Mouse (Mus musculus) leukemia stem cell, adult 10-12 weeks (primary cell): Measurements from ENCODE around the gene Lrrc61. TPM values are rescaled to one million over a fixed set of nuclear protein-coding genes. Genes with fewer than 3 reads are reported as not detected.

Experiments
- polyA plus RNA-seq: library from polyadenylated mRNA; stranded (reverse); fragments of >175 nt; gene quantifications from 2 replicates; pipeline ENCODE4 v1.2.3, GENCODE M21; 2012; ENCODE audit warnings: low replicate concordance

Lrrc61 gene
- polyA plus RNA-seq: 9.1 and 11.2 TPM in 2 replicates

DNA sequence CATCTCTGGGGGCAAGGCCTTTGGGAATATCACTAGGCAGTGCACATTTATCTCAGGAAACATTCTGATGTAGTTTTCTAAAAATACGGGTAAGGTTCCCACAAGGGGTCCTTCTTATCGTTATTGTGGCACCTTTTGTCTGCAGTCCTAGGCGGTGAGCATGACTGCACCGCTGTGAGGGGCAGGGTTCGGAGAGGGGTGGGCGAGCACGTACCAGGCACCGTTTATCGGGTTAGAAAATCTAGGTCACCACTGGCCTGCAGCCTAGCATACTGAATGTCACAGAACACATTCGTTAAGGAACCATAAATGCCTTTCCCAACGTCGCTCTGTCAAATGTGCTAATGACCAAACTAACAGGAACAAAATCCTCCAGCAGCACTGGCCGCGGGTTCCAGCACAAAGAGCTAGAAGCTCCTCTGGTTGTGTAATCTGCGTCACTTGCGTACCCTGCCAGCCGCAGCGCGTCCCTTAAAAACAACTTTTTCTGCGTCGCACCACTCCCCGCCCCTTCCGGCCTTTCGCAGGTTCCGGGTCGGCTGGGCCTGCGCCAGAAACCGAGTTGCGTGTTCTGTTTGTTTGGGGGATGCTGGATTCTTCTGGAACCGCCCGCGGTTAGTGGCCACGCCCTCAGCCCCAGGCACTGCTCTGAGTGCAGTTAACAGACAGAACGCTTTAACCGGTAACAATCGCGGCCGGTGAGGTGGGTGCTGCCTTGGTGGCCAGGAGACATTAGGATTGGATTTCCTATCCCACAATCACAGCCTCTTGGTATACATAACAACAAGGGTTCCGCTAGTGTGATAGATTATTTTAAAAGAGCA is at the start of gene Lrrc61:
TSS of gene Lrrc61 (plus strand) at position 517 of the 824 bp plus-strand sequence.

DNA sequence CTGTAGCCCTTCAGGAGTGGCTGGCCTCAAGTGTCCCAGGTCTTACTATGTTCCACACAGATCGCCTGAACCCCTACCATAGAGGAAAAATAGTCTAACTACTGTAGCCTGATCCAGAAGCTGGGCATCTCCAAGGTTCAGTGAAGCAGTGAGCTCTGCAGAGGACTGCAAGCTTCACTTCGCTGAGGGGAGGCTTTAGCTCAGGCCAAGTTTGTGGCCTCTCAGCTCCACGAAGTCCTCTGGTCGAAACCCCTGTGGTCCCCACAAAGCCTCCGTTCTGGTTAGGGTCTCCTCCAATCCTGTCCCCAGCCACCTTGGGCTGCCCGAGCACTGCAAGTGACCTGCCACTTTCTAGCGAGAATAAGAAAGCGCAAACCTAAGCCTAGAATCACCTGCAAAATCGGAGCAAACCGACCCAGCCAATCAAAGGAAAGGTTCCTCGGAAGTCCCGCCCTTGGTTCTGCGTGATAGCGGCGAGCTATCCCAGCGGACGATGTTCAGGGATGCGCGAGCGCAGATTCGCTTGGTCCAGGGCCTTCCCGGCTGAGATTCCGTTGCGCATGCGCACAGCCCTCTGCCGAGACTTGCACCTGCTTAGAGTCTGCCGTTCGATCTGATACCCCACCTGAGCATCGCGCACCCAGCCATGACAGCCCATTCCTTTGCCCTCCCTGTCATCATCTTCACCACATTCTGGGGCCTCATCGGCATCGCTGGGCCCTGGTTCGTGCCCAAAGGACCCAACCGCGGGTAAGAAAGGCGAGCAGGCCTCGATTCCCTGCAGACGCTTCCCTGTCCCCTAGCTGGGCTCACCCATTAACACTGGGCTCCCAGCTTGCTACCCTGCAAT is 17.3 kb upstream of the Lrrc61 start, which contains the start of gene Atp6v0e2:
TSS of gene Atp6v0e2 (plus strand) at position 511 of the 850 bp plus-strand sequence.

DNA sequence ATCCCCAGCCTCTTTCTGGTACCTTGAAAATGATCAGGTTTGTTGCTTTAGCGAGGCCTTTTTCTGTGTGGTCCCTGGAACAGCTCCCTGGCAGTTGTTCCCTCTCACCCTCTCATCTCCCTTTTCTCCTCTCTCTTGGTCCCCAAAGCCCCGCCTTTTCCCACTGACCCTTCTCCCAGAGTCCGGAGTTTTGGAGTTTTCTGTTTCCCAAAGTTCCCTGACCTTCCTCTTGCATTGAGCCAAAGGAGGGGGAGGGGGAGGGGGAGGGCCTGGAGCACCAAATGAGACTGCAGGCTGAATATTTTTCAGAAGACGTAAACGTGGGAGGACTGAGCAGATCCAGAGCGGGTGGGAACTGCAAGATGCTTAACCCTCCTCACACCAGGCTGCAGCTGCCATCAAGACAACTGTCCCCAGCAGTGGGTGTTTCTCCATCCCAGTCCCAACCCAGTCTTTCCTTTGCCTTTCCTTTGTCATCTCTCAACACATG is 18.0 kb downstream of the Lrrc61 start, which contains the start of gene Rarres2:
TSS of gene Rarres2 (minus strand) at position 218 of the 490 bp plus-strand sequence.

DNA sequence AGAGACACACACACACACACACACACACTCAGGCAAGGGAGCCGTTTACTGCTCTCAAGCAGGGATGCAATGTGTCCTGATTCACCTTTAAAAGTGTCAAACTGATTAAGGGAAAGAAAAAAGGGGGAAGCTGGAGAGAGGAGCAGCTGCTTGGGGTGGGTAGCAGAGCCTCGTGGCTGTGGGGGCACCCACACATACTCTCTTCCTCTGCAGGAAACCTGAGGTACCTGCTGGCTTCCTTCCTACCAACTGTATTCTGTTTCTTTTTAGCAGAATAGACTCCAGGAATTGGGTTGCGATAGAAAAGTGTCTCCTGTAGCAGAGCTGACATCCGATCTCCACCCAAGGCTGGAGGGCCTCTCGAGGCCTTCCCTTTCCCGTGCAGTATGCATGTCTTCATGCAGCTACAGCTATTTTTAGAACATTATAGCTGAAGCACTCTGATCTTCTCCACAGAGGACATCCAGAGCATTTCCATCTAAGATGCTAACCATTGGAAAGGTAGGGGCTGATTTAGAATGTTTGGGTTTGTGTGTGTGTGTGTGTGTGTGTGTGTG is 34.7 kb downstream of the Lrrc61 start, which contains the start of gene Gm45021:
TSS of gene Gm45021 (plus strand) at position 417 of the 557 bp plus-strand sequence.

DNA sequence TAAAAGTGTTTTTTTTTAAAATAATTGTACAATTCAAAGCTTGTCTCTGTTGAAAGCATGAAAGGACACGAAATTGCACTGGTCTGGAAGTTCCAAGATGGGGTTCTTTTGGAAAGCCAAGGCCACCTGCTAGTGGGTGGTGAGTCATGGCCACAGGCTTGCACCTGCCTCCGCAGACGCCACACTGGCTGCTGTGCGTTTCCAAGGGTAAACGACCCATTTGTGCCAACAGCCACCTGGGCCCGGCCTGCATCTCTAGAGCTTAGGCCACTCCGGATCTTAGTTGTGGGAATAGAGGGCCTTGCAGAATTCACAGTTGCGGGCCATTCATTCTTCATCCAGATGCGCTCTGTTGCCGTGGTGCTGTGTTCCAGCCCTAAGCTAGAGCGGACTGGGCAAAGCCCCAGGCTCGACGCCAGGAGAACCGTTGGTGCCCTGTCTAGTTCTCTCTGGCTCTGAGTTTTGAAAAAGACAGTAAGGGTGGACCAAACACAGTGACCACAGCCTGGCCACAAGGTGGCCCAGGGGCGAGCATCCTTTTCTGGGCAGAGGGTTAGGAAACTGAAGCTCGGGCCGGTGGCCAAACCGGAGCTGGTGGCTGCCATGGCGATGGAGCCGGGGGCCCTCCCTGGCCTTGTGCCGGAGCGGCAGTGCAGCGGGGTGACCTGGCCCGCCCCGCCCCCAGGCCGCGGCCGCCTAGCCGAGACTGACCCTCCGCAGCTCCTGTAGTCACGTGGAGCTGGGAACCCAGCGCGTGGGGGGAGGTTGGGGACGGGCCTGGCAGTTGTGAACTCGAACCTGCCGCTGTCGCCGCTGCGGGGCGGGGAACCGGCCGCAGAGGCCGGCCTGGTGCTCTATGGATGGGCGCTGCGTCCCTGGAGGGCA is 38.8 kb downstream of the Lrrc61 start, which contains the start of the genes Repin1 and Gm44965:
TSS of gene Repin1 (plus strand) at position 726 of the 885 bp plus-strand sequence.
TSS of gene Gm44965 (plus strand) at position 784 of the 885 bp plus-strand sequence.

DNA sequence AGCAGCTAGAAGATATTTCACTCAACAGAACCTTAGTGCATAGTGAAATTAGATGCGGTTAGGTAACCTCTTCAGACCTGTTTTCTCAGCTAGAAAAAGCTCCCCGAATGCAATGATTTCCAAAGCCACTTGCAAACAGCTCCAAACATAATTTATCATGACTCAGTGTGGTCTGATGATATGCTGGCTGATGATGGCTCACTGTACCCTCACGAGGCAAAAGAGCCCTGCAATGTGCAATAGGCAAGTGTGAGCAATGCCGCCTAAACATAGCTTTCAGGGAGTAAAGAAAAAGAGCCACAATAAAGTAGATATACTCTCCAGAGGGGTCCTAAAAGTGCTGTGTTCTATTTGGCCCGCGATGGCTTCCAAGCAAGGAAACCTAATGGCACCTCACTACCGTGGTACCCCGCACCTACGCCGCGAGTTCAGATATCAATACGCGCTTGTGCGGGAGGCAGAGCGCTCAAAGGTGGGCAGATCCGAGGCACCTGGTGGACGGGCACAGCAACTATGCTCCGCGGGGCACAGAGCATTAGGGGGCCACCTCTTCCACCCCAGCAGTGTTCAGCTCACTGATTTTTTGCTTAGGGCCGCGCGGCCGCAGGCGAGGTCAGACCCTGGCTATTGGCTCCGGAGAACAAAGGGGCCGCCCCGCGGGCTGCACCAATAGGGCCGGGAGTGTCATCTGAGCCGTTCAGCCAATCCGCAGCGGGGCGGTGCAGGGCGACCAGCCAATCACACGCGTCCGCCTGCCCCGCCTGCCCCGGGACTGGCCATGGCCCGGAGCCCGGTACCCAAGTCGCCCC is 46.9 kb downstream of the Lrrc61 start, which contains the start of gene Zfp775:
TSS of gene Zfp775 (plus strand) at position 793 of the 809 bp plus-strand sequence.

Other genes with a start within 250 kb of the Lrrc61 start
- 4.3 and 9.1 TPM in 2 replicates for gene Krba1, start 159.2 kb upstream of the Lrrc61 start, polyA plus RNA-seq
- 5.6 and 7.6 TPM in 2 replicates for gene Zfp467, start 109.0 kb upstream of the Lrrc61 start, polyA plus RNA-seq
- gene Sspo, start 106.6 kb upstream of the Lrrc61 start, polyA plus RNA-seq: 0.26 and 0.44 TPM in 2 replicates
- 0.25 and 3.8 TPM in 2 replicates for gene Atp6v0e2, start 17.2 kb upstream of the Lrrc61 start, polyA plus RNA-seq
- gene Rarres2, start 18.0 kb downstream of the Lrrc61 start, polyA plus RNA-seq: 1.4 TPM in 1 of 2 replicates, not detected in the other
- not detected in 2 replicates for gene Gm45021, start 34.8 kb downstream of the Lrrc61 start, polyA plus RNA-seq
- gene Repin1, start 39.1 kb downstream of the Lrrc61 start, polyA plus RNA-seq: 10.0 TPM in 2 replicates
- 1.0 TPM in 1 of 2 replicates, not detected in the other for gene Gm44965, start 39.1 kb downstream of the Lrrc61 start, polyA plus RNA-seq
- 1.2 and 1.5 TPM in 2 replicates for gene Zfp775, start 47.3 kb downstream of the Lrrc61 start, polyA plus RNA-seq
- 0.20 and 0.59 TPM in 2 replicates for gene AI854703, start 72.0 kb downstream of the Lrrc61 start, polyA plus RNA-seq
- gene Gimap8, start 92.4 kb downstream of the Lrrc61 start, polyA plus RNA-seq: 3.2 and 4.2 TPM in 2 replicates
- gene Gimap9, start 121.3 kb downstream of the Lrrc61 start, polyA plus RNA-seq: 0.52 TPM in 1 of 2 replicates, not detected in the other
- 1.3 and 5.0 TPM in 2 replicates for gene Gimap4, start 129.8 kb downstream of the Lrrc61 start, polyA plus RNA-seq
- gene Gimap6, start 153.4 kb downstream of the Lrrc61 start, polyA plus RNA-seq: 4.5 and 8.3 TPM in 2 replicates
- not detected in 2 replicates for gene Gm28053, start 163.8 kb downstream of the Lrrc61 start, polyA plus RNA-seq
- 0.37 and 2.0 TPM in 2 replicates for gene Gimap7, start 163.8 kb downstream of the Lrrc61 start, polyA plus RNA-seq
- gene Gimap1, start 184.3 kb downstream of the Lrrc61 start, polyA plus RNA-seq: 14.6 and 21.6 TPM in 2 replicates
- 4.7 and 19.6 TPM in 2 replicates for gene Gimap5, start 191.4 kb downstream of the Lrrc61 start, polyA plus RNA-seq
- 24.2 and 84.0 TPM in 2 replicates for gene Gimap3, start 216.1 kb downstream of the Lrrc61 start, polyA plus RNA-seq